Mouse (Mus musculus) hindbrain, postnatal 0 days (tissue): ENCODE data around the gene Snx7. TPM values are rescaled to one million over a fixed set of nuclear protein-coding genes. Genes with fewer than 3 reads are reported as not detected.

Experiments
- ATAC-seq: fragments of 200-750 bp; cut with Nextera tagmentation; 2 replicates; pipeline ENCODE4 v1.8.0; 2017; ENCODE audit warnings: mild to moderate bottlenecking, moderate TSS enrichment, moderate library complexity
- DNase-seq: peaks from one replicate; pipeline ENCODE4 v3.0.0-alpha.2; 2015; ENCODE audit warnings: low spot score
- H3K27ac ChIP-seq: fragments of 300-500 bp; sonication (generic); 2 replicates; pipeline ENCODE4 v1.5.1; 2014; ENCODE audit warnings: mild to moderate bottlenecking
- H3K27me3 ChIP-seq: fragments of 300-500 bp; sonication (generic); 2 replicates; pipeline ENCODE4 v1.6.1; 2014; ENCODE audit warnings: low read length, mixed read lengths; ENCODE audit not compliant: insufficient read depth
- H3K36me3 ChIP-seq: fragments of 300-500 bp; sonication (generic); 2 replicates; pipeline ENCODE4 v1.6.1; 2014; ENCODE audit warnings: low read length, mixed read lengths; ENCODE audit not compliant: insufficient read depth
- H3K4me1 ChIP-seq: fragments of 300-500 bp; sonication (generic); 2 replicates; pipeline ENCODE4 v1.6.1; 2014; ENCODE audit warnings: antibody characterized with exemption, low read length, mixed read lengths; ENCODE audit not compliant: insufficient read depth
- H3K4me2 ChIP-seq: fragments of 300-500 bp; sonication (generic); 2 replicates; pipeline ENCODE4 v1.6.1; 2014; ENCODE audit warnings: low read depth, mild to moderate bottlenecking, low read length, moderate library complexity, mixed read lengths
- H3K4me3 ChIP-seq: fragments of 300-500 bp; sonication (generic); 2 replicates; pipeline ENCODE4 v1.5.1; 2014; ENCODE audit warnings: low read length
- H3K9ac ChIP-seq: fragments of 300-500 bp; sonication (generic); replicated peaks from 2 replicates; pipeline ENCODE4 v1.6.1; 2014; ENCODE audit warnings: mild to moderate bottlenecking, low read length, moderate library complexity, mixed read lengths
- H3K9me3 ChIP-seq: fragments of 300-500 bp; sonication (generic); 2 replicates; pipeline ENCODE4 v1.6.1; 2016; ENCODE audit warnings: low read length, mixed read lengths
- CTCF ChIP-seq: IDR thresholded peaks from 2 replicates; pipeline ENCODE4 v1.5.1; 2016; ENCODE audit warnings: antibody characterized with exemption, control low read depth, low read depth
- WGBS: fragments of 180-500 bp; shearing (Covaris S2); extraction: QIAGEN DNeasy Blood & Tissue Kit; methylation state at CpG from one replicate; pipeline ENCODE4 v1.1.7; 2014; 5-methylcytosine and 5-hydroxymethylcytosine counted together
- microRNA-seq, 2 experiments: library from miRNA; unstranded; fragments of <30 nt; microRNA quantifications; one replicate each; pipeline ENCODE4; 2016
- polyA plus RNA-seq: library from polyadenylated mRNA; unstranded; fragments of >200 nt; fragmentation: Nextera tagmentation; extraction: Ambion mirVana; gene quantifications from 2 replicates; pipeline ENCODE4 v1.2.1, GENCODE M21; 2015
- total RNA-seq: library from RNA; depleted of rRNA; stranded (reverse); fragments of >200 nt; gene quantifications from 2 replicates; pipeline ENCODE4 v1.2.3, GENCODE M21; 2014

Snx7 gene
- total and polyA plus RNA-seq, 2 experiments from 2014 or later = 5.8 to 13.4 TPM

DNA sequence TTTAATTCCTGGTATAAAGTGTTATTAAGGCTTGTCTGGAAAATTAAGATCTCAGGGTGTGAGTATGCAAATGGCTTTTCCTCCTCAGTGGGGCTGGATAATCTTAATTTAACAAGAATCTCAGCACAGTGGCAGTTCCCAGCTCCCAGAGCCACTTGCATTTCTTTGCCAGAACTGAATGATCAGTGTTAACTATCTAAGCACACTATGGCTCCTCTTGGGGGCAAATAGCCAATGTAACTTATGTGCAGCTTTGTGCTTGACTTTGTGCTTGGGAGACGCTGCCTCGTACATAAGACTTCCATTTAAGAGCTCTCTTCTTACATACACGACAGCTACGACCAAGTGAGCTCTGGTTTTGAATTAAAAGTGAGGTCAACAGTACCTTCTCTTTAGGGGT lies 136.1 kb downstream of the Snx7 start:
- H3K9ac ChIP-seq = no peak overlapping the region
- H3K4me2 ChIP-seq = no peak overlapping the region
- ATAC-seq (peak; percentile 43), DNase-seq (peak; percentile 63)
- no peak overlapping the region for H3K4me3 ChIP-seq
- no peaks in the 10 kb centered on the region for H3K9me3 ChIP-seq
- no peaks in the 10 kb centered on the region for H3K27me3 ChIP-seq
- no peaks in the 10 kb centered on the region for H3K4me1 ChIP-seq
- no peaks in the 10 kb centered on the region for H3K36me3 ChIP-seq
- H3K27ac ChIP-seq = no peak overlapping the region
- TF ChIP-seq CTCF = no peak
- WGBS = 30% methylated on average over 4 of the region's 4 CpGs

Small RNA genes lying within 50 kb of the gene (microRNA-seq; reads per million reads assigned to microRNA genes)
- 0 reads per million in 2 experiments for gene Gm24811
